Mouse (Mus musculus) heart, embryonic 14.5 days (tissue): ENCODE data around the gene Casq1. TPM values are rescaled to one million over a fixed set of nuclear protein-coding genes. Genes with fewer than 3 reads are reported as not detected.

Experiments used
- polyA plus RNA-seq: library from polyadenylated mRNA; unstranded; fragments of >200 nt; fragmentation: Nextera tagmentation; extraction: Ambion mirVana; gene quantifications from 2 replicates; pipeline ENCODE4 v1.2.1, GENCODE M21; 2014

Gene Casq1
- polyA plus RNA-seq, 1 experiment from 2014 or later: 148 TPM

Other genes starting within 250 kb of the Casq1 start
- 9.2 and 10.0 TPM in 2 replicates for gene Vangl2, start 191.4 kb downstream of the Casq1 start, polyA plus RNA-seq
- not detected in 2 replicates for gene Nhlh1, start 162.3 kb downstream of the Casq1 start, polyA plus RNA-seq
- gene Copa, start 137.3 kb downstream of the Casq1 start, polyA plus RNA-seq: 157 and 163 TPM in 2 replicates
- gene Ncstn, start 137.1 kb downstream of the Casq1 start, polyA plus RNA-seq: 120 TPM in 2 replicates
- gene Pex19, start 93.1 kb downstream of the Casq1 start, polyA plus RNA-seq: 119 and 136 TPM in 2 replicates
- gene Dcaf8, start 71.8 kb downstream of the Casq1 start, polyA plus RNA-seq: 101 and 104 TPM in 2 replicates
- gene Pea15a, start 13.1 kb downstream of the Casq1 start, polyA plus RNA-seq: 160 and 166 TPM in 2 replicates
- gene Atp1a4, start 38.5 kb upstream of the Casq1 start, polyA plus RNA-seq: 0.23 and 0.26 TPM in 2 replicates
- 20.7 and 24.7 TPM in 2 replicates for gene Igsf8, start 41.8 kb upstream of the Casq1 start, polyA plus RNA-seq
- gene Atp1a2, start 78.2 kb upstream of the Casq1 start, polyA plus RNA-seq: 5.3 and 7.3 TPM in 2 replicates
- gene Kcnj9, start 109.5 kb upstream of the Casq1 start, polyA plus RNA-seq: not detected in 2 replicates
- not detected in 2 replicates for gene Kcnj10, start 121.3 kb upstream of the Casq1 start, polyA plus RNA-seq
- 5.6 and 6.3 TPM in 2 replicates for gene Pigm, start 156.7 kb upstream of the Casq1 start, polyA plus RNA-seq